Mouse (Mus musculus) cerebellum, adult 2 months (tissue): ENCODE measurements around the gene Ube2c.

Experiments used
- CTCF ChIP-seq: fragments of 200-500 bp; IDR thresholded peaks from 2 replicates; pipeline ENCODE4 v1.5.1; 2011; ENCODE audit warnings: low read depth, mild to moderate bottlenecking, control low read depth, low read length, moderate library complexity, borderline replicate concordance; ENCODE audit not compliant: insufficient read depth
- POLR2A ChIP-seq: fragments of 200-500 bp; IDR thresholded peaks from 2 replicates; pipeline ENCODE4 v1.6.1; 2011; ENCODE audit warnings: low read length, control low read depth, borderline replicate concordance; ENCODE audit not compliant: insufficient read depth

- no peak for TF ChIP-seq CTCF
- TF ChIP-seq POLR2A: no peak
These were observed 38.0 kb upstream of the Ube2c start for GRCm38 (mm10) chr2:164731719-164732118.
